Mouse (Mus musculus): Measurements from ENCODE around the gene Fam162b. TPM values are rescaled to one million over a fixed set of nuclear protein-coding genes. Genes with fewer than 3 reads are reported as not detected.

Gene Fam162b
- not detected in 2 replicates for polyA plus RNA-seq (2012; rRNA removed; ENCODE audit: low replicate concordance)

DNA sequence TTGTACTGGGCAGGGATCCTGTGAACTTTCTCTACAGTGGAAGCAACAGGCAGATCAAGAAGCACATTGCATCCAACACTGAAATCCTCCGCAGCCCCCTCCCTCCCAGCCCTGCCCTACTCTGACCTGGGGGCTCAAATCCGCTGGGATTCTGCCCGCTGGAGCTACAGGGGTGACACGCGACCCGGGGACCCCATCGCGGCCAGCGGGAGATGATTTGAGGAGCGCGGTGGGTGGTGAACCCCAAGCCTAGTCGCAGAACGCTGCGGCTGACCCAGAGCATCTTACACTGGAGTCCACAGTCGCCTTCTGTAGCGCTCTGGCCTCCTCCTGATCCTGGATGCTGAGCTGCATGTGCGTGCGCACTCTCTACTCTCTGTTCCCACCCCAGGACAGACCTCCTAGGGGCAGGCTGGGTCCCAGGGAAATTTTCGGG lies at the start of gene Fam162b:
Gene Fam162b (minus strand): TSS at position 379 of the 436 bp plus-strand sequence.

DNA sequence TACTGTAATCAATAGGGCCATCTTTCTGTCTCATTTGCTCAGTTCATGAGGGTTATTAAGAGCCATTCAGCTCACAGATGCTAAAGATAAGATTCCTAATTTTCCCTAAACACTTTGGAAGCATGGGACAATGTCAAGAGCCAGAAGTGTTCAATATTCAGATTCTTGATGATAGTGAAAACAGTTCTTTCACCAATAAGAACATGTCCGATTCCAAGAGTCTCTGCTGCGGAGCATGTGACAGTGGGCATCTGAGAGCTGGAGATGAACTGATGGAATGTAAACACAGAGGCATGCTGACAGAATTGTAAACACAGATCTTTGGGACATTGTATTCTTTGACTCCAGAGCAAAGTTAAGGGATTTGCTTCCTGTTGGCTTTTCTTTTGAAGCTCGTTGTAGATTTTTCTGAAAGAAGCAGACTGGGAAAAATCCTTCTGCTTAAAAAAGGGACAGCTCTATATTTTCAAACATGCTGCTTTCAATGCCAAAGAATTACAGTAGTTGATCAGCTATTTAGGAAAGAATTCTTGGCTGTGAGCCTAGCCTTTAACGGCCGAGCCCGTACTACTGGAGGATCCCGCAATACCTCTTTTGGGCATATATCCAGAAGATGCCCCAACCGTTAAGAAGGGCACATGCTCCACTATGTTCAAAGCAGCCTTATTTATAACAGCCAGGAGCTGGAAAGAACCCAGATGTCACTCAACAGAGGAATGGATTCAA lies 41.3 kb upstream of the Fam162b start, which contains the start of gene Gprc6a:
Gene Gprc6a (minus strand): TSS at position 51 of the 726 bp plus-strand sequence.

Other genes with a start within 250 kb of the Fam162b start
- gene Gm49339, start 109.9 kb downstream of the Fam162b start, polyA plus RNA-seq (2012; rRNA removed; ENCODE audit: low replicate concordance) = 9.1 and 10.0 TPM in 2 replicates
- gene Lilr4b, start 109.9 kb downstream of the Fam162b start, polyA plus RNA-seq (2012; rRNA removed; ENCODE audit: low replicate concordance) = 7.5 and 17.2 TPM in 2 replicates
- gene Lilrb4a, start 99.6 kb downstream of the Fam162b start, polyA plus RNA-seq (2012; rRNA removed; ENCODE audit: low replicate concordance) = 6.5 and 11.4 TPM in 2 replicates
- 0.06 TPM in 1 of 2 replicates, not detected in the other for gene Gprc6a, start 40.9 kb upstream of the Fam162b start, polyA plus RNA-seq (2012; rRNA removed; ENCODE audit: low replicate concordance)
- gene Rfx6, start 87.2 kb upstream of the Fam162b start, polyA plus RNA-seq (2012; rRNA removed; ENCODE audit: low replicate concordance) = 0.10 TPM in 1 of 2 replicates, not detected in the other